16 mouse cellular contexts compared by ENCODE assay signal in genomic region chr5:67550257-67550656, GRCm38 (mm10). TPM values are rescaled to one million over a fixed set of nuclear protein-coding genes. Genes with fewer than 3 reads are reported as not detected.
"Had no signal": no experiment of that assay in that cellular context is flagged by ENCODE, and none has a peak within 500 bp of the region (broad histone marks: within the 10 kb centered on the region; RNA-seq: fewer than 3 reads in every experiment).

No protein-coding gene starts in this region.

- H3K4me3 ChIP-seq: limb, embryonic 13.5 days; midbrain, embryonic 10.5 days; myocyte; neural tube, embryonic 15.5 days had no signal

- H3K4me2 ChIP-seq: limb, embryonic 13.5 days; lung, embryonic 14.5 days; neural tube, embryonic 15.5 days had no signal

- H3K4me1 ChIP-seq: midbrain, embryonic 10.5 days; neural tube, embryonic 15.5 days had no signal

- DNase-seq: kidney, postnatal 14 days; layer of hippocampus, postnatal 36 days; left cerebral cortex, postnatal 4 days; lung, embryonic 14.5 days; lung, postnatal 10 days; lung, postnatal 4 days; midbrain, embryonic 14.5 days; right cerebral cortex, adult 18-20 months; right cerebral cortex, postnatal 25 days; thymus, postnatal 4 days had no signal

- H3K9ac ChIP-seq: limb, embryonic 13.5 days; liver, embryonic 14.5 days; lung, embryonic 14.5 days; neural tube, embryonic 15.5 days had no signal

- H3K27ac ChIP-seq: limb, embryonic 13.5 days; liver, embryonic 14.5 days; midbrain, embryonic 10.5 days; neural tube, embryonic 15.5 days had no signal

- H3K27me3 ChIP-seq: neural tube, embryonic 15.5 days had no signal

- H3K9me3 ChIP-seq: neural tube, embryonic 15.5 days had no signal

- H3K36me3 ChIP-seq: limb, embryonic 13.5 days; midbrain, embryonic 10.5 days; neural tube, embryonic 15.5 days had no signal

RNA-seq across cellular contexts. Expression of gene Shisa3, which starts 57.4 kb away (rescaled TPM):
- total RNA-seq: megakaryocyte, adult 5-6 weeks had no signal
- polyA plus RNA-seq: myocyte had no signal
